Mouse (Mus musculus) small intestine, adult 2 months (tissue): Measurements from ENCODE around the gene Actl7a.

Source experiments
- CTCF ChIP-seq: fragments of 200-500 bp; IDR thresholded peaks from 2 replicates; pipeline ENCODE4 v1.5.1; 2012; ENCODE audit warnings: low read depth, mild to moderate bottlenecking, control low read depth, inconsistent platforms, low read length, moderate library complexity, mixed read lengths; ENCODE audit not compliant: insufficient replicate concordance, insufficient read length; ENCODE audit errors: extremely low read depth
- POLR2A ChIP-seq: fragments of 200-500 bp; IDR thresholded peaks from 2 replicates; pipeline ENCODE4 v1.6.1; 2012; ENCODE audit warnings: low read depth, mild to moderate bottlenecking, control low read depth, inconsistent platforms, low read length, moderate library complexity

- TF ChIP-seq CTCF (no peak), POLR2A (no peak)
Observed at GRCm38 (mm10) chr4:56723237-56723636, 20.0 kb upstream of the Actl7a start.
